Mouse (Mus musculus) CH12.LX (cell line): ENCODE results near the gene Gm37240. TPM values are rescaled to one million over a fixed set of nuclear protein-coding genes. Genes with fewer than 3 reads are reported as not detected.
"Not testable (repeated sequence)": the region's sequence is repeated elsewhere in the genome, so short reads cannot be mapped to it uniquely, and the experiment has no call there.

Experiments used
- DNase-seq: peaks from one replicate; pipeline ENCODE4 v3.0.0-alpha.2; 2013; ENCODE audit errors: extremely low read depth
- H3K27ac ChIP-seq: 2 replicates; pipeline ENCODE4 v1.5.1; 2012; ENCODE audit warnings: low read depth, mild to moderate bottlenecking, control low read depth, moderate library complexity; ENCODE audit not compliant: insufficient read depth
- H3K27me3 ChIP-seq: replicated peaks from 2 replicates; pipeline ENCODE3; 2012; ENCODE audit warnings: inconsistent platforms
- H3K36me3 ChIP-seq, 2 experiments: replicated peaks in 1 of 2; 2 replicates each; pipeline versions ENCODE3 to v1.6.1; 2012; ENCODE audit warnings: inconsistent platforms in 1 of 2, low read length in 1 of 2, mild to moderate bottlenecking in 1 of 2, mixed read lengths in 1 of 2, moderate library complexity in 1 of 2; ENCODE audit not compliant: control insufficient read depth in 1 of 2, insufficient read depth in 1 of 2
- H3K4me1 ChIP-seq, 2 experiments: 2 replicates each; pipeline ENCODE4 v1.6.1; 2012; ENCODE audit warnings: inconsistent platforms in 1 of 2, moderate library complexity in 1 of 2; ENCODE audit not compliant: insufficient read depth in 2 of 2, control insufficient read depth in 1 of 2
- H3K4me2 ChIP-seq: 2 replicates; pipeline ENCODE4 v1.6.1; 2012; ENCODE audit warnings: low read depth, mild to moderate bottlenecking, control low read depth; ENCODE audit not compliant: poor library complexity, insufficient read depth, severe bottlenecking
- H3K4me3 ChIP-seq, 3 experiments: fragments of 150-350 bp in 1 of 3; sonication (generic) in 1 of 3; replicated peaks in 1 of 3; 2 replicates each; pipeline versions ENCODE3 to v1.5.1; 2011 to 2012; ENCODE audit warnings: low read depth in 2 of 3, low read length in 2 of 3, mild to moderate bottlenecking in 2 of 3, moderate library complexity in 2 of 3, control low read depth in 1 of 3, improper control_type of control experiment in 1 of 3, inconsistent platforms in 1 of 3, mixed read lengths in 1 of 3; ENCODE audit not compliant: poor library complexity in 1 of 3
- H3K79me2 ChIP-seq: replicated peaks from 2 replicates; pipeline ENCODE4 v1.6.1; 2012; ENCODE audit warnings: mild to moderate bottlenecking, moderate library complexity; ENCODE audit not compliant: control insufficient read depth, poor library complexity, insufficient read depth, severe bottlenecking; ENCODE audit errors: extremely low read depth
- H3K9ac ChIP-seq: 2 replicates; pipeline ENCODE4 v1.6.1; 2012; ENCODE audit warnings: low read depth, mild to moderate bottlenecking, control low read depth, moderate library complexity; ENCODE audit not compliant: insufficient read depth
- H3K9me3 ChIP-seq: replicated peaks from 2 replicates; pipeline ENCODE3; 2012; ENCODE audit warnings: low read length, inconsistent platforms, mixed read lengths
- BHLHE40 ChIP-seq: IDR thresholded peaks from 2 replicates; pipeline ENCODE4 v1.6.1; 2011; ENCODE audit warnings: mild to moderate bottlenecking, low read depth, low read length, improper control_type of control experiment
- CTCF ChIP-seq, 2 experiments: IDR thresholded peaks in 1 of 2; conservative IDR thresholded peaks in 1 of 2; 2 replicates each; pipeline ENCODE4 v1.5.1; 2011 to 2012; ENCODE audit warnings: low read depth in 2 of 2, low read length in 2 of 2, improper control_type of control experiment in 1 of 2, inconsistent platforms in 1 of 2, mild to moderate bottlenecking in 1 of 2, moderate library complexity in 1 of 2
- E2F4 ChIP-seq: IDR thresholded peaks from 2 replicates; pipeline ENCODE4 v1.6.1; 2011; ENCODE audit warnings: low read depth, low read length, improper control_type of control experiment; ENCODE audit not compliant: insufficient replicate concordance
- ELF1 ChIP-seq: IDR thresholded peaks from 2 replicates; pipeline ENCODE4 v1.6.1; 2014; ENCODE audit warnings: low read depth, mild to moderate bottlenecking, inconsistent platforms, low read length, improper control_type of control experiment
- EP300 ChIP-seq: IDR thresholded peaks from 2 replicates; pipeline ENCODE4 v1.6.1; 2011; ENCODE audit warnings: low read length, improper control_type of control experiment
- GABPA ChIP-seq: IDR thresholded peaks from 2 replicates; pipeline ENCODE4 v1.6.1; 2012; ENCODE audit warnings: low read depth, low read length, improper control_type of control experiment, inconsistent platforms; ENCODE audit not compliant: insufficient replicate concordance
- HCFC1 ChIP-seq: IDR thresholded peaks from 2 replicates; pipeline ENCODE4 v1.6.1; 2012; ENCODE audit warnings: low read depth, mild to moderate bottlenecking, inconsistent platforms, low read length, improper control_type of control experiment
- JUND ChIP-seq: conservative IDR thresholded peaks from 2 replicates; pipeline ENCODE4 v1.6.1; 2011; ENCODE audit warnings: low read depth, low read length, improper control_type of control experiment
- KAT2A ChIP-seq: IDR thresholded peaks from 2 replicates; pipeline ENCODE4 v1.6.1; 2012; ENCODE audit warnings: low read length, improper control_type of control experiment, inconsistent platforms; ENCODE audit not compliant: insufficient replicate concordance
- MAFK ChIP-seq: IDR thresholded peaks from 2 replicates; pipeline ENCODE4 v1.6.1; 2011; ENCODE audit warnings: low read length, improper control_type of control experiment; ENCODE audit not compliant: insufficient replicate concordance
- MAX ChIP-seq: IDR thresholded peaks from 2 replicates; pipeline ENCODE4 v1.6.1; 2011; ENCODE audit warnings: low read length, improper control_type of control experiment
- MXI1 ChIP-seq: IDR thresholded peaks from 2 replicates; pipeline ENCODE4 v1.6.1; 2011; ENCODE audit warnings: mild to moderate bottlenecking, low read depth, low read length, improper control_type of control experiment
- MYC ChIP-seq: IDR thresholded peaks from 2 replicates; pipeline ENCODE4 v1.6.1; 2011; ENCODE audit warnings: low read depth, mild to moderate bottlenecking, improper control_type of control experiment, low read length
- NRF1 ChIP-seq: IDR thresholded peaks from 2 replicates; pipeline ENCODE4 v1.6.1; 2014; ENCODE audit warnings: low read depth, mild to moderate bottlenecking, inconsistent platforms, low read length, improper control_type of control experiment, moderate library complexity
- PAX5 ChIP-seq: IDR thresholded peaks from 2 replicates; pipeline ENCODE4 v1.6.1; 2012; ENCODE audit warnings: low read length, inconsistent platforms, mixed read lengths
- POLR2A ChIP-seq: IDR thresholded peaks from 2 replicates; pipeline ENCODE4 v1.6.1; 2011; ENCODE audit warnings: low read depth, mild to moderate bottlenecking, improper control_type of control experiment, low read length
- POLR2AphosphoS2 ChIP-seq: IDR thresholded peaks from 2 replicates; pipeline ENCODE4 v1.6.1; 2011; ENCODE audit warnings: low read depth, low read length, improper control_type of control experiment
- RAD21 ChIP-seq: IDR thresholded peaks from 2 replicates; pipeline ENCODE4 v1.6.1; 2011; ENCODE audit warnings: low read depth, mild to moderate bottlenecking, low read length, improper control_type of control experiment, moderate library complexity
- RCOR1 ChIP-seq: conservative IDR thresholded peaks from 2 replicates; pipeline ENCODE4 v1.6.1; 2012; ENCODE audit warnings: low read depth, mild to moderate bottlenecking, inconsistent platforms, low read length, improper control_type of control experiment
- SIN3A ChIP-seq: IDR thresholded peaks from 2 replicates; pipeline ENCODE4 v1.6.1; 2012; ENCODE audit warnings: low read length, improper control_type of control experiment, inconsistent platforms
- SMC3 ChIP-seq: IDR thresholded peaks from 2 replicates; pipeline ENCODE4 v1.6.1; 2011; ENCODE audit warnings: low read depth, low read length, improper control_type of control experiment
- TBP ChIP-seq: conservative IDR thresholded peaks from 2 replicates; pipeline ENCODE4 v1.6.1; 2011; ENCODE audit warnings: low read depth, low read length, improper control_type of control experiment
- UBTF ChIP-seq: IDR thresholded peaks from 2 replicates; pipeline ENCODE4 v1.6.1; 2012; ENCODE audit warnings: low read depth, mild to moderate bottlenecking, inconsistent platforms, low read length, improper control_type of control experiment, moderate library complexity
- USF2 ChIP-seq: conservative IDR thresholded peaks from 2 replicates; pipeline ENCODE4 v1.6.1; 2011; ENCODE audit warnings: low read depth, low read length, improper control_type of control experiment
- ZC3H11A ChIP-seq: IDR thresholded peaks from 2 replicates; pipeline ENCODE4 v1.6.1; 2012; ENCODE audit warnings: low read depth, mild to moderate bottlenecking, inconsistent platforms, low read length, improper control_type of control experiment
- ZKSCAN1 ChIP-seq: IDR thresholded peaks from 2 replicates; pipeline ENCODE4 v1.6.1; 2012; ENCODE audit warnings: low read depth, inconsistent platforms, low read length, improper control_type of control experiment, borderline replicate concordance
- ZMIZ1 ChIP-seq: IDR thresholded peaks from 2 replicates; pipeline ENCODE4 v1.6.1; 2012; ENCODE audit warnings: low read depth, mild to moderate bottlenecking, inconsistent platforms, low read length, improper control_type of control experiment
- ZNF384 ChIP-seq: IDR thresholded peaks from 2 replicates; pipeline ENCODE4 v1.6.1; 2012; ENCODE audit warnings: low read depth, low read length, improper control_type of control experiment, inconsistent platforms
- dilution Hi-C: fragments of 300-500 bp; cut with MboI; formaldehyde crosslinking; loops from 2 replicates; pipeline ENCODE4 v1.14.3; 2020; ENCODE audit warnings: low sequenced_read_pairs; ENCODE audit not compliant: extremely low pct_unique_long_range_greater_than_20kb, extremely low pct_ligation_motif_present
- in situ Hi-C: fragments of 300-500 bp; cut with MboI; formaldehyde crosslinking; loops from 3 replicates; pipeline ENCODE4 v1.14.3; 2019; ENCODE audit warnings: low sequenced_read_pairs, low pct_ligation_motif_present, low pct_unique_long_range_greater_than_20kb, mixed read lengths
- polyA plus RNA-seq: library from polyadenylated mRNA; unstranded; fragments of >175 nt; gene quantifications from 2 replicates; pipeline ENCODE4 v1.2.1, GENCODE M21; 2012; ENCODE audit warnings: low read depth; ENCODE audit not compliant: insufficient read length
- total RNA-seq, 2 experiments: library from RNA; depleted of rRNA; stranded (reverse); fragments of 300-350 nt in 1 of 2; fragments of >200 nt in 1 of 2; gene quantifications; 2 replicates each; pipeline ENCODE4 v1.2.3; 2012 to 2014

The Gm37240 gene
- total and polyA plus RNA-seq, 3 experiments: 0.08 to 0.19 (median 0.14) TPM

DNA sequence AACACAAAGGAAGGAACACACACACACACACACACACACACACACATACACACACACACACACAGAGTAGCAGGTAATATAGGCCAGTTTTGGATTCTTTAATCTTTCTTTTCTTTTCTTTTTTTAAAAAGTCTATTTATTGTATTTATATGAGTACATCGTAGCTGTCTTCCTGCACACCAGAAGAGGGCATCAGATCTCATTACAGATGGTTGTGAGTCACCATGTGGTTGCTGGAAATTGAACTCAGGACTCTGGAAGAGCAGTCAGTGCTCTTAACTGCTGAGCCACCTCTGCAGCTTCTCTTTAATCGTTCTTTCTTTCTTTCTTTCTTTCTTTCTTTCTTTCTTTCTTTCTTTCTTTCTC is 1231.5 kb downstream of the Gm37240 start:
- peak overlapping the region; percentile 72 for H3K9ac ChIP-seq
- in situ Hi-C loops: loop anchor here (25.0 kb wide), 1 partner anchor 318 kb away; no protein-coding TSS in a partner anchor
- H3K27me3 ChIP-seq, DNase-seq, dilution Hi-C loops, H3K9me3 ChIP-seq: not testable (repeated sequence)
- H3K4me3 ChIP-seq: peak overlapping the region; percentile 55 to 58 (median 57)
- H3K79me2 ChIP-seq: peaks cover 21% of the 10 kb centered on the region
- H3K36me3 ChIP-seq: peaks cover 5 to 11% of the 10 kb centered on the region in 2 experiments
- H3K27ac ChIP-seq: peak overlapping the region; percentile 99
- peak overlapping the region; percentile 98 for H3K4me2 ChIP-seq
- TF ChIP-seq SMC3: peak; percentile 5; the same call in 1 of the 2 replicates
- TF ChIP-seq MYC: peak; percentile 87
- peak; percentile 6 for TF ChIP-seq RAD21
- TF ChIP-seq EP300: peak; percentile 9; the same call in 1 of the 2 replicates
- TF ChIP-seq CTCF (conservative IDR thresholded peaks at IDR 0.05 in 1 of 2, IDR thresholded peaks at IDR 0.05 in 1 of 2; ENCODE audit: low read depth in 2 of 2, low read length in 2 of 2): peak in 1 of 2 experiments; percentile 52; a peak in 2 of 4 replicates
- TF ChIP-seq JUND: 0 out of 2 replicates have a peak, but pooled peaks have one; percentile 43
- peaks cover 13 to 50% of the 10 kb centered on the region in 2 experiments for H3K4me1 ChIP-seq

DNA sequence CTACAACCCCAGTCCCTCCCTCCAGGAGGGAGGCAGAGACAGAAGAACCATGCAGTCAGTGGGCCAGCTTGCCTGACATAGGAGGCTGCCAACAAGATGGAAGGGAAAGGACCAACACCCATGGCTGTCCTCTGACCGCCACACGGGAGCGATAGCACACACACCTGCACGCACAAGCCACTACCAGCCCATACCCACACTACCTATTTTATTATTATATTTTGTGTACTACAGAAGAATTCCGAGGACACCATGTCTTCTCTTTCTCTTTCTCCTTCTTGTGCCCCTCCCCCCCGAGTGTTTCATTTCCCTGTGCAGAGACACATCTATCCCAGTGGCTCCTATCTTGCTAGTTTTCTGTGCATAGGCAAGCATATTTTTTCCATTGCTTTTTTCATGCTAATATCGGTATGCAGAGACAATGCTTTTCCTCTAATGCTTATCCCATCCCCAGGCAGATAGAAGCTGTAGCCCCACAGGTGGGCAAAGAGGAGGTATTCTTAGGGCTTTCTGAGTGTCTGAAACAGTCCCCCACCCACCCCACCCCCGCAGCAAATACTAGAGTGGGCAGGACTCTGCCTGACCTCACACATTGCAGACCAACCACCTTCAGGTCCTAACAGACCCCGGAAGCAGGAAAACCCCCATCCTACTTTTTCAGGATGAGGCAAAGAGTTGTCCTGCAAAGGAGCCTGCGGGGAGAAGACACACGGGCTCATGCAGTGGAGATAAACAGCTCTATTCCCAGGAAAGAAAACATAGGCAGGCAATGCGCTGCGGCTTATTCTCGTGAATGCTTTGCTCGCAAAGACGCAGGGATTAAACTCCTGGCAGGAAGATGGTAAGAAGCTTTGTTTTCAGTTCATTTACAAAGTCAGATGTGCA is 1232.2 kb downstream of the Gm37240 start:
- in situ Hi-C loops (loop anchor here (5.0 to 25.0 kb wide), 2 partner anchors 32 to 318 kb away; no protein-coding TSS in a partner anchor), dilution Hi-C loops (no loop called here)
- peak overlapping the region; percentile 98 for H3K4me2 ChIP-seq
- no peak for DNase-seq
- peaks cover 21% of the 10 kb centered on the region for H3K79me2 ChIP-seq
- H3K4me1 ChIP-seq: peaks cover 13 to 47% of the 10 kb centered on the region in 2 experiments
- peak overlapping the region; percentile 72 for H3K9ac ChIP-seq
- H3K4me3 ChIP-seq: peak overlapping the region; percentile 55 to 58 (median 57)
- H3K36me3 ChIP-seq: peaks cover 5 to 11% of the 10 kb centered on the region in 2 experiments
- peak overlapping the region; percentile 99 for H3K27ac ChIP-seq
- peaks cover 14% of the 10 kb centered on the region for H3K9me3 ChIP-seq
- no peaks in the 10 kb centered on the region for H3K27me3 ChIP-seq
- TF ChIP-seq MXI1: peak; percentile 55; the same call in 1 of the 2 replicates
- TF ChIP-seq MAX: 0 out of 2 replicates have a peak, but pooled peaks have one; percentile 38
- TF ChIP-seq ZNF384: peak; percentile 49
- no peak for TF ChIP-seq JUND
- TF ChIP-seq UBTF: no peak
- peak; percentile 73 for TF ChIP-seq POLR2A
- peak; percentile 25; the same call in 1 of the 2 replicates for TF ChIP-seq MAFK
- TF ChIP-seq SIN3A: peak; percentile 18
- peak in 1 of 2 experiments; percentile 31; a peak in 2 of 4 replicates for TF ChIP-seq CTCF (conservative IDR thresholded peaks at IDR 0.05 in 1 of 2, IDR thresholded peaks at IDR 0.05 in 1 of 2; ENCODE audit: low read depth in 2 of 2, low read length in 2 of 2)
- TF ChIP-seq GABPA: no peak
- TF ChIP-seq NRF1: no peak
- no peak for TF ChIP-seq E2F4
- peak; percentile 79 for TF ChIP-seq MYC
- no peak for TF ChIP-seq USF2
- 0 out of 2 replicates have a peak, but pooled peaks have one; percentile 54 for TF ChIP-seq TBP
- 0 out of 2 replicates have a peak, but pooled peaks have one; percentile 36 for TF ChIP-seq KAT2A
- TF ChIP-seq ZC3H11A: no peak
- TF ChIP-seq PAX5: no peak
- peak; percentile 23; the same call in 1 of the 2 replicates for TF ChIP-seq SMC3
- no peak; the same call in 1 of the 2 replicates for TF ChIP-seq RCOR1
- peak; percentile 66 for TF ChIP-seq POLR2AphosphoS2
- TF ChIP-seq ELF1: peak; percentile 87
- TF ChIP-seq HCFC1: peak; percentile 41; the same call in 1 of the 2 replicates
- TF ChIP-seq ZKSCAN1: no peak
- 0 out of 2 replicates have a peak, but pooled peaks have one; percentile 53 for TF ChIP-seq ZMIZ1
- TF ChIP-seq BHLHE40: peak; percentile 56
